12 mouse cellular contexts compared by ENCODE assay signal in the genomic region with DNA sequence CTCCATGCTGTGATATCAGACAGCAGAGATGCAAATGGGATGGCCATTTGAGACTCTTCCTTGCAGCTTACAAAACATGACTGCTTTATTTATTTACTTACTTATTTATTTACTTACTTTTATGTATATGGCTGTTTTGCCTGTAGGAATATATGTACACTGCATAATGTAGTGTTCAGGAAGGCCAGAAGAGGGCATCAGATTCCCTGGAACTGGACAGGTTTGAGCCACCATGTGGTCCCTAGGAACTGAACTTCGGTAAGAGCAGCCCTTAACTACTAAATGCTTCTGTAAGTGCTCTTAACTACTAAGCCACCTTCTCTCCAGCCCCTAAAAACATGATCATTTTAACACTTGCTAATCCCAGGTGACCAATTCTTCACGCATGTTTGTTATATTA. TPM values are rescaled to one million over a fixed set of nuclear protein-coding genes. Genes with fewer than 3 reads are reported as not detected.
DNase-seq lines count a peak whose midpoint lies in the region; ATAC-seq and TF ChIP-seq lines count a peak whose summit lies in the region.
"Had no signal": no experiment of that assay in that cellular context is flagged by ENCODE, and none has a peak within 500 bp of the region (broad histone marks: within the 10 kb centered on the region; RNA-seq: fewer than 3 reads in every experiment).

No protein-coding gene starts in this region.

- peaks cover 42% of the 10 kb centered on the region for H3K27me3 ChIP-seq in hindbrain, embryonic 11.5 days (ENCODE audit: control insufficient read depth, insufficient read depth, low read length)
- peaks cover 47% of the 10 kb centered on the region for H3K27me3 ChIP-seq in hindbrain, embryonic 12.5 days
- peaks cover 28% of the 10 kb centered on the region for H3K27me3 ChIP-seq in midbrain, postnatal 0 days (ENCODE audit: insufficient read depth, low read length)
- peaks cover 39% of the 10 kb centered on the region for H3K27me3 ChIP-seq in midbrain, embryonic 16.5 days (ENCODE audit: control insufficient read depth, insufficient read depth, low read depth, low read length)
- peaks cover 35% of the 10 kb centered on the region for H3K27me3 ChIP-seq in embryonic facial prominence, embryonic 11.5 days (ENCODE audit: control insufficient read depth, insufficient read depth, low read length)
- peaks cover 7% of the 10 kb centered on the region; the same call in 1 of the 2 replicates for H3K27me3 ChIP-seq in stomach, postnatal 0 days (ENCODE audit: control insufficient read depth, insufficient read depth, low read length)

- no peak overlapping the region for H3K9ac ChIP-seq in hindbrain, embryonic 11.5 days (ENCODE audit: low read depth, low read length)
- H3K9ac ChIP-seq in hindbrain, embryonic 12.5 days, result no peak overlapping the region
- H3K9ac ChIP-seq in midbrain, postnatal 0 days (replicated peaks; ENCODE audit: low read length, poor library complexity, severe bottlenecking), result no peak overlapping the region
- no peak overlapping the region for H3K9ac ChIP-seq in midbrain, embryonic 16.5 days (ENCODE audit: low read depth, low read length)
- H3K9ac ChIP-seq in embryonic facial prominence, embryonic 11.5 days (replicated peaks; ENCODE audit: low read length), result no peak overlapping the region
- no peak overlapping the region for H3K9ac ChIP-seq in stomach, postnatal 0 days (ENCODE audit: low read length)
- H3K9ac ChIP-seq: hindbrain, embryonic 13.5 days; midbrain, embryonic 13.5 days had no signal

- peaks cover 6% of the 10 kb centered on the region; the same call in 1 of the 2 replicates for H3K4me1 ChIP-seq in hindbrain, embryonic 11.5 days (replicated peaks; ENCODE audit: control insufficient read depth, insufficient read depth, low read length)
- H3K4me1 ChIP-seq in hindbrain, embryonic 12.5 days, result peaks cover 38% of the 10 kb centered on the region
- peaks cover 14% of the 10 kb centered on the region for H3K4me1 ChIP-seq in midbrain, postnatal 0 days (ENCODE audit: insufficient read depth, low read length)
- peaks cover 30% of the 10 kb centered on the region for H3K4me1 ChIP-seq in midbrain, embryonic 16.5 days (ENCODE audit: control insufficient read depth, insufficient read depth, low read length)
- peaks cover 4% of the 10 kb centered on the region for H3K4me1 ChIP-seq in embryonic facial prominence, embryonic 11.5 days (ENCODE audit: control insufficient read depth, insufficient read depth, low read length)
- H3K4me1 ChIP-seq in stomach, postnatal 0 days (replicated peaks; ENCODE audit: control insufficient read depth, insufficient read depth), result peaks cover 3% of the 10 kb centered on the region; the same call in 1 of the 2 replicates

- peak; percentile 46 for DNase-seq in hindbrain, embryonic 11.5 days (ENCODE audit: low spot score)
- DNase-seq in midbrain, postnatal 0 days (ENCODE audit: low spot score), result peak; percentile 70
- DNase-seq in embryonic facial prominence, embryonic 11.5 days (ENCODE audit: low spot score), result peak; percentile 70
- DNase-seq in stomach, postnatal 0 days (ENCODE audit: low spot score), result no peak
- no peak for DNase-seq in ovary, adult 18-20 months (ENCODE audit: low spot score)
- DNase-seq in layer of hippocampus, adult 9-10 months (ENCODE audit: low spot score), result no peak
- DNase-seq: gastrocnemius, postnatal 25 days; right cerebral cortex, adult 18-20 months had no signal

- ATAC-seq in hindbrain, embryonic 11.5 days (ENCODE audit: low FRiP score), result no peak
- no peak for ATAC-seq in hindbrain, embryonic 12.5 days (ENCODE audit: low FRiP score)
- ATAC-seq in midbrain, postnatal 0 days (ENCODE audit: low FRiP score), result no peak
- no peak for ATAC-seq in midbrain, embryonic 16.5 days
- no peak for ATAC-seq in embryonic facial prominence, embryonic 11.5 days (replicated peaks; ENCODE audit: insufficient number of reproducible peaks, low FRiP score, low TSS enrichment, low read depth)
- ATAC-seq in stomach, postnatal 0 days (ENCODE audit: low FRiP score, low TSS enrichment), result no peak
- ATAC-seq: midbrain, embryonic 13.5 days had no signal

- TF ChIP-seq EP300 in stomach, postnatal 0 days (optimal IDR thresholded peaks at IDR 0.05), result no peak

- H3K27ac ChIP-seq in hindbrain, embryonic 11.5 days (ENCODE audit: low read depth, low read length), result no peak overlapping the region
- H3K27ac ChIP-seq in hindbrain, embryonic 12.5 days, result no peak overlapping the region
- no peak overlapping the region for H3K27ac ChIP-seq in midbrain, postnatal 0 days (ENCODE audit: low read depth, low read length)
- H3K27ac ChIP-seq in midbrain, embryonic 16.5 days (ENCODE audit: low read length), result no peak overlapping the region
- no peak overlapping the region for H3K27ac ChIP-seq in embryonic facial prominence, embryonic 11.5 days (replicated peaks; ENCODE audit: low read depth, low read length)
- no peak overlapping the region for H3K27ac ChIP-seq in stomach, postnatal 0 days (replicated peaks)
- H3K27ac ChIP-seq: hindbrain, embryonic 13.5 days; midbrain, embryonic 13.5 days had no signal

- no peak overlapping the region for H3K4me2 ChIP-seq in hindbrain, embryonic 11.5 days (replicated peaks; ENCODE audit: low read depth, low read length)
- no peak overlapping the region for H3K4me2 ChIP-seq in hindbrain, embryonic 12.5 days (replicated peaks)
- H3K4me2 ChIP-seq in midbrain, postnatal 0 days (ENCODE audit: low read depth, low read length, poor library complexity, severe bottlenecking), result no peak overlapping the region
- no peak overlapping the region for H3K4me2 ChIP-seq in midbrain, embryonic 16.5 days (ENCODE audit: low read length)
- no peak overlapping the region for H3K4me2 ChIP-seq in embryonic facial prominence, embryonic 11.5 days (ENCODE audit: low read depth, low read length)
- H3K4me2 ChIP-seq in stomach, postnatal 0 days (replicated peaks; ENCODE audit: low read depth), result no peak overlapping the region
- H3K4me2 ChIP-seq: hindbrain, embryonic 13.5 days; midbrain, embryonic 13.5 days had no signal

- no peak overlapping the region for H3K4me3 ChIP-seq in hindbrain, embryonic 11.5 days (ENCODE audit: low read depth, low read length)
- no peak overlapping the region for H3K4me3 ChIP-seq in hindbrain, embryonic 12.5 days
- no peak overlapping the region for H3K4me3 ChIP-seq in midbrain, postnatal 0 days (ENCODE audit: low read depth, low read length)
- H3K4me3 ChIP-seq in midbrain, embryonic 16.5 days (ENCODE audit: low read depth, low read length), result no peak overlapping the region
- H3K4me3 ChIP-seq in embryonic facial prominence, embryonic 11.5 days (ENCODE audit: low read depth, low read length), result no peak overlapping the region
- no peak overlapping the region for H3K4me3 ChIP-seq in stomach, postnatal 0 days (ENCODE audit: low read depth, low read length)
- H3K4me3 ChIP-seq: hindbrain, embryonic 13.5 days; midbrain, embryonic 13.5 days had no signal

- H3K9me3 ChIP-seq in hindbrain, embryonic 11.5 days (ENCODE audit: control insufficient read depth, low read length), result no peaks in the 10 kb centered on the region
- H3K9me3 ChIP-seq in hindbrain, embryonic 12.5 days (replicated peaks), result no peaks in the 10 kb centered on the region
- H3K9me3 ChIP-seq in midbrain, postnatal 0 days (ENCODE audit: low read length), result no peaks in the 10 kb centered on the region
- H3K9me3 ChIP-seq in midbrain, embryonic 16.5 days (replicated peaks; ENCODE audit: control insufficient read depth, low read length, poor library complexity, severe bottlenecking), result no peaks in the 10 kb centered on the region
- H3K9me3 ChIP-seq in embryonic facial prominence, embryonic 11.5 days (replicated peaks; ENCODE audit: control insufficient read depth, low read length), result no peaks in the 10 kb centered on the region
- H3K9me3 ChIP-seq in stomach, postnatal 0 days (ENCODE audit: control insufficient read depth, low read length), result no peaks in the 10 kb centered on the region
- H3K9me3 ChIP-seq: hindbrain, embryonic 13.5 days; midbrain, embryonic 13.5 days had no signal

- WGBS in hindbrain, embryonic 11.5 days, result 49% methylated on average over 2 of the region's 2 CpGs
- WGBS in hindbrain, embryonic 12.5 days, result 47% methylated on average over 2 of the region's 2 CpGs
- WGBS in midbrain, postnatal 0 days, result 33% methylated on average over 2 of the region's 2 CpGs
- WGBS in midbrain, embryonic 16.5 days, result 36% methylated on average over 2 of the region's 2 CpGs
- 24% methylated on average over 2 of the region's 2 CpGs for WGBS in embryonic facial prominence, embryonic 11.5 days
- WGBS in stomach, postnatal 0 days, result 33% methylated on average over 2 of the region's 2 CpGs

- peak; percentile 76 for TF ChIP-seq CTCF in midbrain, postnatal 0 days (IDR thresholded peaks at IDR 0.05)
- TF ChIP-seq CTCF in stomach, postnatal 0 days (IDR thresholded peaks at IDR 0.05; ENCODE audit: low read depth), result peak; percentile 70

- no peaks in the 10 kb centered on the region for H3K36me3 ChIP-seq in hindbrain, embryonic 11.5 days (ENCODE audit: control insufficient read depth, insufficient read depth, low read length)
- no peaks in the 10 kb centered on the region for H3K36me3 ChIP-seq in hindbrain, embryonic 12.5 days
- H3K36me3 ChIP-seq in midbrain, postnatal 0 days (ENCODE audit: insufficient read depth, low read length), result no peaks in the 10 kb centered on the region
- H3K36me3 ChIP-seq in midbrain, embryonic 16.5 days (ENCODE audit: control insufficient read depth, insufficient read depth, low read length), result no peaks in the 10 kb centered on the region
- H3K36me3 ChIP-seq in embryonic facial prominence, embryonic 11.5 days (replicated peaks; ENCODE audit: control insufficient read depth, insufficient read depth, low read depth, low read length), result no peaks in the 10 kb centered on the region
- H3K36me3 ChIP-seq in stomach, postnatal 0 days (ENCODE audit: control insufficient read depth, insufficient read depth, low read length), result no peaks in the 10 kb centered on the region
- H3K36me3 ChIP-seq: hindbrain, embryonic 13.5 days; midbrain, embryonic 13.5 days had no signal

RNA-seq across cellular contexts. Expression of a gene that starts 2.9 kb away (rescaled TPM):
- polyA plus RNA-seq in hindbrain, embryonic 11.5 days (2014; fragmentation: Nextera tagmentation; extraction: Ambion mirVana), result not detected in 2 replicates
- polyA plus RNA-seq in hindbrain, embryonic 12.5 days (2016; fragmentation: Nextera tagmentation; extraction: Ambion mirVana), result 0.20 TPM in 1 of 2 replicates, not detected in the other
- 4.2 and 5.9 TPM in 2 replicates for total RNA-seq in midbrain, postnatal 0 days (2014; rRNA removed)
- 1.0 and 1.1 TPM in 2 replicates for polyA plus RNA-seq in midbrain, postnatal 0 days (2015; fragmentation: Nextera tagmentation; extraction: Ambion mirVana)
- polyA plus RNA-seq in midbrain, embryonic 16.5 days (2015; fragmentation: Nextera tagmentation; extraction: Ambion mirVana), result 0.30 and 0.51 TPM in 2 replicates
- polyA plus RNA-seq in embryonic facial prominence, embryonic 11.5 days (2014; fragmentation: Nextera tagmentation; extraction: Ambion mirVana), result 0.49 and 0.56 TPM in 2 replicates
- 0.05 TPM in 1 of 2 replicates, not detected in the other for polyA plus RNA-seq in stomach, postnatal 0 days (2015; fragmentation: Nextera tagmentation; extraction: Ambion mirVana)
- total RNA-seq: gastrocnemius, postnatal 25 days had no signal

RNA-seq across cellular contexts. Expression of a gene that starts 14.5 kb away (rescaled TPM):
- 17.2 and 19.6 TPM in 2 replicates for polyA plus RNA-seq in hindbrain, embryonic 11.5 days (2014; fragmentation: Nextera tagmentation; extraction: Ambion mirVana)
- polyA plus RNA-seq in hindbrain, embryonic 12.5 days (2016; fragmentation: Nextera tagmentation; extraction: Ambion mirVana), result 54.8 and 56.1 TPM in 2 replicates
- 60.7 and 62.2 TPM in 2 replicates for total RNA-seq in midbrain, postnatal 0 days (2014; rRNA removed)
- polyA plus RNA-seq in midbrain, postnatal 0 days (2015; fragmentation: Nextera tagmentation; extraction: Ambion mirVana), result 53.4 and 55.7 TPM in 2 replicates
- polyA plus RNA-seq in midbrain, embryonic 16.5 days (2015; fragmentation: Nextera tagmentation; extraction: Ambion mirVana), result 28.7 and 30.6 TPM in 2 replicates
- 91.6 and 106 TPM in 2 replicates for polyA plus RNA-seq in embryonic facial prominence, embryonic 11.5 days (2014; fragmentation: Nextera tagmentation; extraction: Ambion mirVana)
- polyA plus RNA-seq in stomach, postnatal 0 days (2015; fragmentation: Nextera tagmentation; extraction: Ambion mirVana), result 53.6 and 58.9 TPM in 2 replicates

RNA-seq across cellular contexts. Expression of a gene that starts 52.6 kb away (rescaled TPM):
- polyA plus RNA-seq in hindbrain, embryonic 11.5 days (2014; fragmentation: Nextera tagmentation; extraction: Ambion mirVana), result 399 TPM in 2 replicates
- 376 and 407 TPM in 2 replicates for polyA plus RNA-seq in hindbrain, embryonic 12.5 days (2016; fragmentation: Nextera tagmentation; extraction: Ambion mirVana)
- 21.9 and 31.0 TPM in 2 replicates for total RNA-seq in midbrain, postnatal 0 days (2014; rRNA removed)
- polyA plus RNA-seq in midbrain, postnatal 0 days (2015; fragmentation: Nextera tagmentation; extraction: Ambion mirVana), result 377 and 397 TPM in 2 replicates
- polyA plus RNA-seq in midbrain, embryonic 16.5 days (2015; fragmentation: Nextera tagmentation; extraction: Ambion mirVana), result 337 and 343 TPM in 2 replicates
- polyA plus RNA-seq in embryonic facial prominence, embryonic 11.5 days (2014; fragmentation: Nextera tagmentation; extraction: Ambion mirVana), result 492 and 522 TPM in 2 replicates
- 569 and 588 TPM in 2 replicates for polyA plus RNA-seq in stomach, postnatal 0 days (2015; fragmentation: Nextera tagmentation; extraction: Ambion mirVana)

Comparison
In these comparisons a context has a peak if more than half of its experiments do, and no peak if none do; other contexts are left out.
1. DNase-seq: peak in hindbrain, embryonic 11.5 days (single experiment), midbrain, postnatal 0 days (single experiment) and embryonic facial prominence, embryonic 11.5 days (single experiment); none in stomach, postnatal 0 days (single experiment), ovary, adult 18-20 months (single experiment) and layer of hippocampus, adult 9-10 months (single experiment).